Mouse (Mus musculus) c-Kit-negative CD71-positive TER-119-positive erythroid progenitor cells, embryonic 14.5 days (primary cell): ENCODE measurements around the gene Clic1.

ENCODE experiments used
- DNase-seq: peaks from one replicate; pipeline ENCODE4 v3.0.0-alpha.2; 2013; ENCODE audit warnings: low read depth, low spot score

The Clic1 gene

DNA sequence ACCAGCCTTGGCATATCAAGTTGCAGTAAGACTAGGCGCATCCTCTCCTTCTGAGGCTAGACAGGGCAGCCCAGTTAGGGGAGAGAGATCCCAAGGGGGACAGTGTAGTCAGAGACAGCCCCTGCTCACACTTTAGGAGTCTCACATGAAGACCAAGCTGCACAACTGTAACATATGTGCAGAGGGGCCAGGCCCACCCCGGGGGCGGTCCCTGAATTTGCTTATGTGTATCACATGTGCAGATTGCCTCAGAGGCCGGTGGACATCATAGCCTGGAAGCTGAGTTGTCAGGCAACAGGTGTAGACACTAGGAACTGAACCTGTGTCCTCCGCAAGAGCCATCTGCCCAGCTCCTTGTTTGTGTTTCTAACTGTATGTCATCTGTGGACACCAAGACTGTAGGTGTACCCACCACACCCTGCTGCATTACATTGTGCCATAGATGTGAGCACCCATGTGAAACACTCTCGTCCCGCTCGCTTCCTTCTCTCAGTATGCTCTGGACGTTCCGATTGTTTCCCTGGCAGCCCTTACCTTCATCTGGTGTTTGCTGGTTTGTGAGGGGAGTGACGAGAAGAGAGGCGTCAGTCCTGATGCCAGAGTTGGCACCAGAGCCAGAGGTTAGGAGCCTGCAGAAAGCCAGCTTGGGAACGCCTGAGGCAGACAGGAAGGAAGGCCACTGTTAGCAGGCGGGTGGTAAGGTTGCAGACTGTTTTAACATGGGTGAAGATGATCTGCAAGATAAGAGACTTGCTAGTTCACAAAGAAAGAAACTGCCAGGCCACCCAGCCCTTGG lies 42.8 kb downstream of the Clic1 start:
- no peak for DNase-seq

DNA sequence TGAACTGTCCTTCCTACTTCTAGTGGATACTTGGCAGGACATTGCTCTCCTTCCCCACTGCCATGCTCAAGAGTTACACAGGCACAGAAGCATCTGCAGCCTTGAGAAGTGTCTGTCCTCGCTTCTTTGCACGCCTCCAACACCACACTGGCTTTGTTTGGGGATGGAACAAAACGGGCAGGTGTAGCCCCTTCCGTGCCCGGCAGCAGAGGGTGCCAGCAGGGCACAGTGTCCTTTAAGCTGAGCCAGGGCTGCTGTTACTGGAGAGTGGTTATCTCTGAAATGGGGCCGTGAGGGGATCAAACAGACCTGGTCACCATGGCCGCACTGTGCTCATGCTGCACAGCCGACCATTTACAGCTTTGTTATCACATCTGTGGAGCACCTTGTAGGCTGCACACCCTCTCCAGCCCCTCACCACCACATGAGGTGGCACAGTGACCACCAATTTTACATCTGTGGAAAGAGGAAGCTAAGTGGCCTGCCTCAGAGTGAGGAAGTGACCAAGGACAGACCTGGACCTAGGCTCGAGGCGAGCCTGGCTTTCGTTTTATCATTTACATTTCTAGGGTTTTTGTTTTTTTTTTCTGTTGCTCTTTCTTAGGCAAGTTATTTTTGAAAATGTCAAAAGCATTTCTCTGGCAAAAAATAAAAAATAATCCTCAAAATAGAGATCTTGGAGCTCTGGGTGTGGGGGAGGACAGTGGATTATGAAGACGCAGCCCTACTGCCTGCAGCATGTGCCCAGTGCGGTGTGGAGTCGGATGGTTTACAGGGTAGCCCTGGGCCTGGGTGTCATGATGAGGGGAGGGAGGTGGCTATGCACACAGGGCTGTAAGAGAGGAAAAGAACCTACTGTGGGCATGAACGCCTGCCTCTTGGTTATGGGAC lies 45.0 kb downstream of the Clic1 start:
- DNase-seq = no peak

DNA sequence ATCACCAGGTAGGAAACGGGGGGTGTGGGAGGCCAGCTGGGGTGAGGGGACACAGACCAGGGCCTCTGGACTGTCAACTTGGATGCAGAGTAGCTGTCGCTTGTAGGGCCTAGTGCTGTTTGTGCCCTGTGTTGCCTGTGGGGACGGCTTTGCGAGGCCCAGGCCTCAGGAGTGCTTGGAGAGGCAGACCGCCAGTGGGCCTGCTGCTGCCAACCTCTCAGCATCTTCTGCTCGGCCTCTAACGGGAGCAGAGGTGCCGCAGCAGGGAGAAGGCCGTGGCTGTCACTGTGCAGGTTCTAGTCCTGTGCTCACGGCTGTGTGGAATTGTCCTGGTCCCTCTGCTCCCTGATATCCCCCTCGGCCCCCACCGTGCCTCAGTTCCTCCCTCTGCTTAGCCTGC lies 46.8 kb downstream of the Clic1 start:
- DNase-seq = no peak

DNA sequence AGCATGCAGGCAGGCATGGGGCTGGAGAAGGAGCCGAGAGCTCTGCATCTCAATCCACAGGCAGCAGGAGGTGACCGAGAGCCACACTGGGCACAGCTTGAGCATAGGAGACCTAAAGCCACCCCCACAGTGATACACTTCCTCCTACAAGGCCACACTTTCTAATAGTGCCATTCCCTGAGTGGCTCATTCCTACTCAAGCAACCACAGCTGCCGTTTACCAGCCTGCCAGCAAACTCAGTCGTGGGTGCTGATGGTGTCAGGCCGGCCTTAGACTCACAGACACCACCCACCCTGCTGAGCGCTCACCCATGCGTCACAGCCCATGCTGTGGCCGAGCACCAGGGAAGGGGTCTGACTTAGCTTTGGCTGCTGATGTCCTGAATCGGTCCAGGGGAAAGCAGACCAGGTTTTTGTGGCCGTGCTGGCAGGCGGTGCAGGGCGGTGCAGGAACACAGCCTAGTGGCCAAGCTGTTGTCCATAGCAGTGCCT lies 47.4 kb downstream of the Clic1 start:
- no peak for DNase-seq

DNA sequence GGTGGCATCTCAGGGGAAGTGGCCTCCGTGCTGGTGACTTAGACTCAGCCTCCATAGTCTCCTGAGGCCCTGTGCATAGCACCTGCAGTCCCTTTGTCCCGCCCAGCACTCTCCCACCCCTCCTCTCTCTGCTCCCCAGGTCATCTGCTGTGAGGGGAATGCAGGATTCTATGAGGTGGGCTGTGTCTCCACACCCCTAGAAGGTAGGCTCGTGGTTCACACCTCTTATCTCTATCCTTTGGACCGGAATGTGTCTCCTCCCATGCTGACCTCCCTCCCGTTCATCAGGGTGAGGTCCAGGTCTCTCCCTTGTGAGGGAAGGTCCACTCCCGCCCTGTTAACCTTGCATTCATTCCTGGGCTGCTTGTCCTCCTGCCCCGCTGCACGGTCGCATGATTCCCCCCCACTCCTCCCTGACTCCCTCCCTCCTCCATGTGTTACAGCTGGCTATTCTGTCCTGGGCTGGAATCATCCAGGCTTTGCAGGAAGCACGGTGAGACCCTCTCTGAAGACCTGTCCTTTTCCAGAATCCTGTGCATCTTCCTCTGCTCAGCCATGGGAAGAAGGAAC lies 50.5 kb downstream of the Clic1 start:
- no peak for DNase-seq

DNA sequence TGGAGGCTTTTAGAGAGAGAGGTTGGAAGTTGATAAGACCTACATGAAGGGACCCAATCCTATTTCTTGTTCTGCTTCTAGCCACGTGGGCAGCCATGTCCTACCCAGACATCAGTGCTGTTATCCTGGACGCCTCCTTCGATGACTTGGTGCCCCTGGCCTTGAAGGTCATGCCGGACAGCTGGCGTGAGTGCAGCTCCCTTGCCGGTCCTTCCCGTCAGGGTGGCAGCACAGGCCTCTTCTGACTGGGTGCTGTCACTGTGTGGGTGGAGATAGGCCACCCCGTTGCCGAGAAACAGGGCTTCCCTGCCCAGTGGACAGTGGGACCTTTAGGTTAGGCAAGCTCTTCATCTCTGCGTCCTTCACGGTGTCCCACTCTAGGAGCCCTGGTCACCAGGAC lies 51.4 kb downstream of the Clic1 start:
- DNase-seq = no peak

DNA sequence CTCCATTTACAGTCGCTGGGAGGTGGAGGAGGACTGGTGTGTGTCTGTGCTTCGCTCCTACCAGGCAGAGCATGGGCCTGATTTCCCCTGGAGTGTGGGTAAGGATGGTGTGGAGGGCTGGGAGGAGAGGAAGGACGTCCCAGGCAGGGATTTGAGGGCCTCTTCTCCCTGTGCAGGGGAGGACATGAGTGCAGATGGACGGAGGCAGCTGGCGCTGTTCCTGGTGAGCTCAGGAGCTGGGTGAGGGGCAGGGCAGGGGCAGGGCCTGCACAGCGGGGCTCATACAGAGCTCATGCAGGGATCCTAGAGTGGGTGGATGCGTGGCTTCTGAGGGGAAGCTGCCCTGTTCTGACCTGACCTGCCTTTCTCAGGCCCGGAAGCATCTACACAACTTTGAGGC lies 52.5 kb downstream of the Clic1 start:
- DNase-seq = no peak

DNA sequence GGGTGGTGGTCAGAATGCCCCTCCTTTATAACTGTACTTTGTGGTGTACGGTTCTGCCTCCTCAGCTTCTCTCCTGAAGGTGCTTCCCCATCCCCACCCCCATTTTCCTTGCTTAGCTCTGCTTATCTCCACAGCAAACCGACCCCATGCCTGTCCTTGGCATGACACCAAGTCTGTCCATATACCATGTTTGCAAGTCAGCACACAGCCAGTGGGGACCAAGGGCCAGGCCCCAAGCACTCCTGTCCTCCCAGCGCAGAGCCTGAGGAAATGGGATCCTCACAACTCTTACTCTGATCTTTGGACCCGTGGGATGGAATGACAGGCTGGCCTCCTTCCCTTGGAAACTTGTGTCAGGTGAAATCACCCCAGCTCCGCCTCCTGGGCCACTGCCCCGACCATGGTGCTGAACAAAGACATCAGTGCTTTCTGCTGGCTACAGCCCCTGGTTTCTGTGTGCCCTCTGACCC lies 53.5 kb downstream of the Clic1 start:
- no peak for DNase-seq

DNA sequence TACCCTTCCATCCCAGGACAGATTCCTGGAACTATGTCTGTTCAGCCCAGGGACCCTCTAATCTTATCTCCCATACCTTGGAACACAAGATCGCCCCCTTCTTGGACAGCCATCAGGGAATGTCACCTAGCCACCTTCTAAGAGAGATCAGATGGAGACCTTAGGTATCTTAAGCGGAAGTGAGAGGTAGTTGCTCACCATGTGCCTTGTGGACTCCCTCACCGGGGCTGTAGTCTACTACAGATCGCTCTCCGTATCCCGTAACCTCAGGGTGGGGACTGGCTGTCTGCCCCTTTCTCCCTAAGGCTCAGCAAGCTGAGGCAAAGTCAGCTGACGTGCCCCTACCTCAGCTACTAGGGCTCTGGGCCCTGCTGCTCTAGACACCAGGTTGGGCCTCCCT lies 54.3 kb downstream of the Clic1 start:
- no peak for DNase-seq

DNA sequence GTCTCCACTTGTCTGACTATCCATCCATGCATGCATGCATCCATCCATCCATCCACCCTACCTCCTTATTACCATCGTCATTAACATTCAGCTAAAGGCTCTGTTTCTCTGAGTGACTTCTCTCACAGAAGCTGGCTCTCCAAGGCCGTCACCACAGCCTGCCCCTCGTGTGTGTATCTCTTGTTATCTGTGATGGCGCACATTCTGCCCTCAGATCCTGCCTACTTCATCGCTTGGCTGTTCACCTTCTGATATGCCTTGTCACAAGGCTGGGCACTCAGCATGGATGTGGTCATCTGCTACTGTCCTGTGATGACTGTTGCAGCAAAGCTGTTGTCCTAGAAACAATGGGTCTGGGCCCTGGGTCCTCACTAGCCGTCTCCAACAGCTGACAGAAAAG lies 55.0 kb downstream of the Clic1 start:
- no peak for DNase-seq

DNA sequence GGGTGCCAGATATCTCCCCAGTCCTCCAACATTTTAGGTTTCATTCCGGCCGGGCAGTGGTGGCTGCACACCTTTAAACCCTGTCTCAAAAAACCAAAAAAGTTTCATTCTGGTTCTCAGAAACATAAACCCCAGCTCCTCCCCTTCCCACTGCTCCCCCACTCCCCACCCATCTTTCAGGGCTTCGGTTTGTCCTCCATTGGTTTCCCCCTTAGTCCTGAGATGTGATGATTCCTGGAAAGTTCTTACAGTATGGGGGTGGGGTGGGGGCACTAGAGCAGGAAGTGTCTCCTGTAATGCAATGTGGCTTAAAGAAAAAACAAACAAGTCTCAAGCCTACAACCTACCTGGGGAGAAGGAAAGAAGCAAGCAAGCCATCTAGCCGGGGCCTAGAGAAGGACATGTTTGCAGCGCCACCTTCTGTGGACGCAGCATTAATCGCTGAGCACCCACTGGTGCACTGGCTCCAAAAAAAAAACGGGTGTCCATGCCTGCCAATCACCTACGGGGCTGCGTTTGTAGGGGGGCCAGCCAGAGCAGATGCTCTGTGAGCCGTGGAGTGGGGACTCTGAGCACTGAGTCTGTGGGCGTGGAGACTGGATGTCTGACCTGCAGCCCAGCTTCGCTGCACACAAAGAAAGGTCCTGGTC lies 56.1 kb downstream of the Clic1 start:
- DNase-seq = no peak

DNA sequence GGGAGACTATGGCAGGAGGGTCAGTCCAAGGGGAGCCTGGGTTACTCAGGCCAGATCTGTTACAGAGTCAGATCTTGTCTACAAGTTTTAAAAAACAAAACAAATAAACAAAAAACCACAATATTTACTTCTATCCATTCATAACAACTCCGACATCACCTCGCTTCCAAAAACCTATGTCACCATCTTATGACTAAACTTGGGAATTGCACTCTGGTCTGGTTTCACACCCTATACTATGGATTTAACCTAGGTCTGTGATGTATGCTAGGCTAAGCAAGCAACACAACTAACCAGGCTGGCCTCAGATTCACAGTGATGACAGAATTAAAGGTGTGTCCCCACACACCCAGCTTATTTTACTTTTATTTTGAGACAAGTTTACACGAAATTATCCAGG lies 56.8 kb downstream of the Clic1 start:
- DNase-seq = no peak

DNA sequence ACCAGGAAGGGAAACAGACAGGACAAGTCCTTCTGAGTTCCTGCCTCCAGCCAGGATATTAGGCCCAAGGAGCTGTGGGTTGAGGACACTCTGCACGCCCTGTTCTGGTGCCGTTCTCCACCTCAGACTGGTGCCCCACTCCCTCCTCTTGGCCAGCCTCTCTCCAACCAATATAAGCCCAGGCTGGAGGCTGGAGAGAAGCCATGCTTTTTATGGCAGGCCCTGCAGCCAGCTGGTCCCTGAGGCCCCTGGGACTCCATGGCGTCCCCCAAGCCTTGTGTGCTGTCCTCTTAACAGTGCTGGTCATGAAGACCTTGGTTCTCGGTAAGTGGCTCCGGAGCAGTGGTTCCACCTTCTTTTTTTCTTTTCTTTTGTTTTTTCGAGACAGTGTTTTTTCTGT lies 58.3 kb downstream of the Clic1 start, which contains the start of gene Ly6g5c:
Ly6g5c (plus strand) TSS at position 183 of the 400 bp plus-strand sequence.
- no peak for DNase-seq
